Mouse (Mus musculus) embryonic fibroblast, embryonic 13.5 days (primary cell): ENCODE measurements at regions not wholly inside any gene's neighbourhood (a gene's known extent, or its start where the extent isn't known, plus 50 kb on each side); places are given as distances from the start of the nearest gene placed in this dataset.

Source experiments
- CTCF ChIP-seq: IDR thresholded peaks from 2 replicates; pipeline ENCODE4 v1.5.1; 2011; ENCODE audit warnings: mild to moderate bottlenecking, control low read depth, low read length, moderate library complexity, borderline replicate concordance; ENCODE audit not compliant: insufficient read depth
- POLR2A ChIP-seq: IDR thresholded peaks from 2 replicates; pipeline ENCODE4 v1.6.1; 2011; ENCODE audit warnings: low read depth, mild to moderate bottlenecking, control low read depth, low read length, moderate library complexity

DNA sequence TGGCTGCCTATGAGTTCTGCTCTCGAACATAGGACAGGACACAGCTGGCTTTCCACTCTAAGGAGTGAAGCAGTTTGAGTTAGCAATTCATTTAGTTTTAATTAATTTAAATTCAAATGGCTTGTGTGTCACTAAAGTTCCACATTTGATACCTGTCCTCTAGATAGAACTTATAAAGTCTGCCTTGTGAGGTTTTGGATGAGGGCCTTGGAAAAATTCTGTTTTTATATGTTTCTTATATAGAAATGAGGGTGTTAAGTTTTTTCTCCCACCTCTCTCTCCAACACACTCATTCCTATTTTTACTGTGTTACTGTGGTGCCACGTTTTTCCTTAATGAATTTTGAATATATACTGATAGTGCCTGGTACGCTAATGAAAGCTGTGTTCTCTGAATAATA is 371.3 kb upstream of the Lcorl start:
- no peak for TF ChIP-seq POLR2A
- TF ChIP-seq CTCF: no peak
